Mouse (Mus musculus) heart, embryonic 14.5 days (tissue): ENCODE results near the gene Zfp709. TPM values are rescaled to one million over a fixed set of nuclear protein-coding genes. Genes with fewer than 3 reads are reported as not detected.
"Not testable (repeated sequence)": the region's sequence is repeated elsewhere in the genome, so short reads cannot be mapped to it uniquely, and the experiment has no call there.

Source experiments
- ATAC-seq: fragments of 200-750 bp; cut with Nextera tagmentation; 2 replicates; pipeline ENCODE4 v1.8.0; 2017; ENCODE audit warnings: low read depth, moderate TSS enrichment; ENCODE audit not compliant: insufficient number of reproducible peaks, insufficient read depth, low FRiP score
- H3K27ac ChIP-seq, 2 experiments: fragments of 200-500 bp in 1 of 2; fragments of 300-500 bp in 1 of 2; sonication (generic) in 1 of 2; replicated peaks in 1 of 2; 2 replicates each; pipeline ENCODE4 v1.5.1; 2012 to 2014; ENCODE audit warnings: low read depth in 2 of 2, low read length in 2 of 2, control low read depth in 1 of 2, mild to moderate bottlenecking in 1 of 2, mixed read lengths in 1 of 2; ENCODE audit not compliant: control insufficient read depth in 1 of 2, insufficient read depth in 1 of 2
- H3K27me3 ChIP-seq: fragments of 300-500 bp; sonication (generic); 2 replicates; pipeline ENCODE4 v1.6.1; 2014; ENCODE audit warnings: mild to moderate bottlenecking, low read length, control low read depth; ENCODE audit not compliant: control insufficient read depth, insufficient read depth
- H3K36me3 ChIP-seq: fragments of 300-500 bp; sonication (generic); 2 replicates; pipeline ENCODE4 v1.6.1; 2014; ENCODE audit warnings: mild to moderate bottlenecking, control low read depth, low read length, mixed read lengths; ENCODE audit not compliant: control insufficient read depth, insufficient read depth
- H3K4me1 ChIP-seq, 2 experiments: fragments of 200-500 bp in 1 of 2; fragments of 300-500 bp in 1 of 2; sonication (generic) in 1 of 2; 2 replicates each; pipeline ENCODE4 v1.6.1; 2012 to 2014; ENCODE audit warnings: low read length in 2 of 2, control low read depth in 1 of 2, mixed read lengths in 1 of 2; ENCODE audit not compliant: control insufficient read depth in 2 of 2, insufficient read depth in 2 of 2
- H3K4me2 ChIP-seq: fragments of 300-500 bp; sonication (generic); 2 replicates; pipeline ENCODE4 v1.6.1; 2014; ENCODE audit warnings: mild to moderate bottlenecking, low read length
- H3K4me3 ChIP-seq, 2 experiments: fragments of 200-500 bp in 1 of 2; fragments of 300-500 bp in 1 of 2; sonication (generic) in 1 of 2; 2 replicates each; pipeline ENCODE4 v1.5.1; 2012 to 2014; ENCODE audit warnings: low read length in 2 of 2, mild to moderate bottlenecking in 2 of 2, control low read depth in 1 of 2, low read depth in 1 of 2, moderate library complexity in 1 of 2; ENCODE audit not compliant: control insufficient read depth in 1 of 2, insufficient read depth in 1 of 2
- H3K9ac ChIP-seq: fragments of 300-500 bp; sonication (generic); 2 replicates; pipeline ENCODE4 v1.6.1; 2014; ENCODE audit warnings: mild to moderate bottlenecking, low read length
- H3K9me3 ChIP-seq: fragments of 300-500 bp; sonication (generic); 2 replicates; pipeline ENCODE4 v1.6.1; 2016; ENCODE audit warnings: low read length, control low read depth; ENCODE audit not compliant: control insufficient read depth
- WGBS: fragments of 180-500 bp; shearing (Covaris S2); extraction: QIAGEN DNeasy Blood & Tissue Kit; methylation state at CpG from one replicate; pipeline ENCODE4 v1.1.7; 2014; 5-methylcytosine and 5-hydroxymethylcytosine counted together
- polyA plus RNA-seq: library from polyadenylated mRNA; unstranded; fragments of >200 nt; fragmentation: Nextera tagmentation; extraction: Ambion mirVana; gene quantifications from 2 replicates; pipeline ENCODE4 v1.2.1, GENCODE M21; 2014

The Zfp709 gene
- polyA plus RNA-seq, result 4.9 and 5.8 TPM in 2 replicates

DNA sequence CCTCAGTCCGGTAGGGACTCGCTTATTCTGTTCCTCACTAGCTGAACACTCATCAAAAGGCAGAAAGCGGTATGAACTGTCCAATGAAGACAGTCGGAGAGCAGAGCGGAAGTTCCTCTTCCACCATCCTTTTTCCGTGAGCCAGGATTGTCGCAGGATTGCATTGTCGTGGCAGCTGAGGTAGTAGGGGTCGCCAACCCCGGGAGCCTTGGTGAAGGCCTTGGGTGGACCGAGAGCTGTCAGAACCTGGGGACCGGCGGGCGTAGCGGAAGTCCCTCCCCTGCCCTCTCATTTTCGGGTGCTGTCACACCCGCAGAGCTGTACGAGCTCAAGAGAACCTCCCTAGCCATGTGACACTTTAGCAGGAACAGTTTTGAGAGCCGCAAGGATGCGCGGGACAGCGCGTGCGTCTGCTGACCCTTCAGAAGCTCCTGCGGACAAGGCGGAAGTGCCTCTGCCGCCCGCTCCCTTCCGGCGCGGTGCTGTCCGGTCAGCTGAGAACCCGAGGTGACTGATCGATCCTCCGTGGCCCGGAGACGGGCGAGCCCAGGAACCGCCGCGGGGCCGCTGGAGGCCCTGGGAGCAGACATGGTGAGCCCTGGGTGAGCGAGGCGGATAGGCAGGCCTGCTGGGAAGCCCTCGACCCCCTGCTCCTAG is at the start of gene Zfp709:
Gene Zfp709, plus strand, starts transcription at position 402 of the 657 bp plus-strand sequence.
- WGBS, result 4% methylated on average over 45 of the region's 45 CpGs
- Histone ChIP-seq H3K9me3 (peaks cover 15% of the 10 kb centered on the region), H3K27me3 (no peaks in the 10 kb centered on the region; the same call in 1 of the 2 replicates), H3K4me3 (peak within 1 kb of the TSS; percentile 82 to 83), H3K27ac (peak within 1 kb of the TSS; percentile 20 to 68), H3K4me1 (no peaks in the 10 kb centered on the region; a peak in 1 of 4 replicates), H3K9ac (peak within 1 kb of the TSS; percentile 91), H3K36me3 (peaks cover 19% of the 10 kb centered on the region), H3K4me2 (peak within 1 kb of the TSS; percentile 95)
- peak; percentile 85 for ATAC-seq

DNA sequence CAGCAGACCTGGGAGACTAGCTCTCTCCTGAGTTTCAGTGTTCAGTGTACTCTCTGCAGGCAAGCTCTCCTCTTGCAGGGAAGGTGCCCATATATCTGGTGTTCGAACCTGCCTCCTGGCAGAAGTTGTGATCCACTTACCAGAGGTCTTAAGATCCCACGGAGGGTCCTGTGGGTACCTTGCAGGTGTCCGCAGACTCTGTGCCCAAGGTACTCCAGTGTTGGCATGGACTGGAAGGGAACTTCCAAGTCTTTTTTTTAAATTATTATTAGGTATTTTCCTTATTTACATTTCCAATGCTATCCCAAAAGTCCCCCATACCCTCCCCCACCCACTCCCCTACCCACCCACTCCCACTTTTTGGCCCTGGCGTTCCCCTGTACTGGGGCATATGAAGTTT is 43.6 kb upstream of the Zfp709 start:
- H3K4me2 ChIP-seq, H3K4me1 ChIP-seq, H3K4me3 ChIP-seq, H3K27ac ChIP-seq, ATAC-seq, H3K9ac ChIP-seq, H3K36me3 ChIP-seq, H3K27me3 ChIP-seq, H3K9me3 ChIP-seq: not testable (repeated sequence)
- 73% methylated on average over 4 of the region's 4 CpGs for WGBS

DNA sequence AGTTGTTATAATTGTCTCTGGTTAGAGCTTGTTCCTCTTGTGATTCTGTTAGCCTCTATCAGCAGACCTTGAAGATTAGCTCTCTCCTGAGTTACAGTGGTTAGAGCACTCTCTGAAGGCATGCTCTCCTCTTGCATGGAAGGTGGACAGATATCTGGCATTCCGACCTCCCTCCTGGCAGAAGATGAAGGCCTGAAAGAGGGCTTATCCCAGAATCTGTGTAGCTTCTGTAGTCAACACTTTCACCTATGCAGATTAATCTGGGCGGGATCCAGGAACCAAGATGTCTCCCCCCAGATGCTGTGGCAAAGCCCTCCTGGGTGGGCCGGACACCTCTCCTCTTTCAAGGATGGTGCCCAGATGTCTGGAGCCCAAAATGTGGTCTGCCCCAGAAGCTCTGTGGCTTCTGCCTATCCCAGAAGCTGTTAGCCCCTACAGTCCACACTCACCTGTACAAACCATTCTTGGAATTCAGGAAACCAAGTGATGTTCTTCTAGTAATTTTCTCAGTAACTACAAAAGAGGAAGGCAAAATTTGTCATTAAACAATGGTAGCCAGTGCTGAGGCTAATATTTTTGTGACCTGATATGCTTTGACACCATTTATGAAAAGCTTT is 40.5 kb upstream of the Zfp709 start:
- 74% methylated on average over 3 of the region's 3 CpGs for WGBS
- not testable (repeated sequence) for H3K4me3 ChIP-seq, H3K27ac ChIP-seq, H3K4me1 ChIP-seq, H3K36me3 ChIP-seq, H3K9ac ChIP-seq, H3K4me2 ChIP-seq, H3K9me3 ChIP-seq, H3K27me3 ChIP-seq
- ATAC-seq, result peak; percentile 69; the same call in 1 of the 2 replicates

DNA sequence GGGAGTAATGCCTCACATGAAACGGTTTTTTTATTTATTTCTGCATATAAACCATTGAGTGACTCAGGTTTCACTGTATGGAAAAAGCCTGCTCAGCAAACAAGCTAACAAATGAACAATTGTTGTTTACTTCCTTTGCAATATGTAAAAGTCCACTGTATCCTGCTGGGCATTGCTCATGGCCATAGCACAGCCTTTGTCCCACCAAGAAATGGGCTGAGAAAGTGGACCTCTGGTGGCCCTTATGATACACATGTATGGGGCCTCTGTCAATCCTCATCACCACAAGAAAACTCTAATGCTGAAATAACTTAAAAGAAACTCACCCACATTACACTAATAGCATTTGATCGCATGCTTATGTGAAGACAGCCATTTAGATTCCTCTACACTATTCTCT is 39.3 kb upstream of the Zfp709 start:
- H3K27me3 ChIP-seq, H3K4me3 ChIP-seq, H3K4me2 ChIP-seq, H3K4me1 ChIP-seq, ATAC-seq, H3K27ac ChIP-seq, H3K9ac ChIP-seq, H3K36me3 ChIP-seq, H3K9me3 ChIP-seq: not testable (repeated sequence)
- 63% methylated on average over 2 of the region's 2 CpGs for WGBS

DNA sequence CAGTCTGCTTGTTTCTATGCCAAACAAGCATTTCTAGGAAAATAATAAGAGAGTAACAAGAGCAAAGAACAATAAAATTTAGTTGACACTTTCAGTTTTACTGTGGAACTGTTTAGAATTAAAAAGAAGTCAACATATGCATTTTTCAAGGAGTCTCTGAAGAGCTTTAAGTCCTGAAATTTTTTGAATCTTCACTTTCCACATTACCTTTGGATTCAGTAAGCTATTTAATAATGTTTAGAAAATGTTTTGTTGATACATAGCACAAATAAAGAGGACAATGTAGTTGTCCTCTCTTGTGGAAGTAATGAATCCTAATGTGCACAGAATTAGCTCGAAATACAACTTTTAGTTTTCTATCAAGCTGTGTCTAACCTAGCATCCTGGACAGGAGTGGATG is 37.4 kb upstream of the Zfp709 start:
- not testable (repeated sequence) for H3K9ac ChIP-seq, H3K27ac ChIP-seq, ATAC-seq, H3K27me3 ChIP-seq, H3K4me3 ChIP-seq, H3K9me3 ChIP-seq, H3K4me2 ChIP-seq, H3K36me3 ChIP-seq, H3K4me1 ChIP-seq
- 68% methylated on average over 1 of the region's 1 CpGs for WGBS

DNA sequence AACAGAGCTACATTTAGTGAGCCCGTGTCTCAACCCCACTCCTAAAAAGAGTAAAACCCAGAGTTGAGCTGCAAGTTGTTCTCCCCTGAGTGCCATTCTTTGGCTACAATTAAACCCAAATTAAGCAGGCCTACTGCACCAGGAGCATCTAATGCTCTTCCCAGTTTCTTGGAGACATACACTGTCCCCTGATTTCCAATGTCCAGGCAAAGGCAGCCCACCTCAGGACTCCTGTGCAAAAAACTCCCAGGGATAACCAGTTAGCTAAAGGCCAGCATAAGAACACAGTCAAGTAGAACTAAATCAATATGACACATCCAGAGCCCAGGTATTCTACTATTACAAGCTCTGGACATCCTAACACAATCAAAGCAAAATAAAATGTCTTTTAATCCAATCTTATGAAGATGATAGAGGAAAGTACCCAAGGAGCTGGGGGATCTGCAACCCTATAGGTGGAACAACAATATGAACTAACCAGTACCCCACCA is 35.8 kb upstream of the Zfp709 start:
- not testable (repeated sequence) for H3K4me3 ChIP-seq, H3K4me2 ChIP-seq, H3K36me3 ChIP-seq, H3K4me1 ChIP-seq, ATAC-seq, H3K9ac ChIP-seq, H3K27ac ChIP-seq, H3K9me3 ChIP-seq, H3K27me3 ChIP-seq
- 69% methylated on average over 1 of the region's 1 CpGs for WGBS

DNA sequence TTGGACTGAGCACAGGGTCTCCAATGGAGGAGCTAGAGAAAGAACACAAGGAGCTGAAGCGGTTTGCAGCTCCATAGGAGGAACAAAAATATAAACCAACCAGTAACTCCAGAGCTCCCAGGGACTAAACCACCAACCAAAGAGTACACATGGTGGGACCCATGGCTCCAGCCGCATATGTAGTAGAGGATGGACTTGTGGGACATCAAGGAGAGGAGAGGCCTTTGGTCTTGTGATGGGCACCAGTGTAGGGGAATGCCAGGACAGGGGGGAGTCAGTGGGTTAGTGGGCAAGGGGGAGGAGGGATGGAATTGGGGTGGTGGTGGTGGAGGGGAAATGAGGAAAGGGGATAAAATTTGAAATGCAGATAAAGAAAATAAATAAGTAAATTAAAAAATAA is 35.1 kb upstream of the Zfp709 start:
- not testable (repeated sequence) for H3K9me3 ChIP-seq, H3K4me3 ChIP-seq, H3K4me2 ChIP-seq, H3K27me3 ChIP-seq, H3K36me3 ChIP-seq, H3K4me1 ChIP-seq, H3K9ac ChIP-seq, ATAC-seq, H3K27ac ChIP-seq
- WGBS, result 70% methylated on average over 2 of the region's 2 CpGs
